Mouse (Mus musculus) MN1 (cell line): ENCODE data around the gene Olfr57.
"Not testable (repeated sequence)": the region's sequence is repeated elsewhere in the genome, so short reads cannot be mapped to it uniquely, and the experiment has no call there.

Source experiments
- DNase-seq: peaks from one replicate; pipeline ENCODE4 v3.0.0-alpha.2; 2016; ENCODE audit warnings: low spot score

Gene Olfr57

GRCm38 (mm10) chr10:79028441-79028840 lies at the start of gene Olfr57:
Olfr57 (plus strand) TSS chr10:79028741.
- no peak for DNase-seq

- DNase-seq = no peak
These were observed 47.8 kb upstream of the Olfr57 start, which contains the start of gene Olfr1352 for GRCm38 (mm10) chr10:78980750-78981149. Olfr1352 (plus strand) TSS chr10:78981050.

- DNase-seq = no peak
These were observed 16.4 kb upstream of the Olfr57 start, which contains the start of gene Olfr1351 for GRCm38 (mm10) chr10:79012172-79012571. Olfr1351 (plus strand) TSS chr10:79012472.

GRCm38 (mm10) chr10:79042457-79042856 lies 13.9 kb downstream of the Olfr57 start:
- DNase-seq = not testable (repeated sequence)

GRCm38 (mm10) chr10:79057370-79057769 lies 28.8 kb downstream of the Olfr57 start:
- not testable (repeated sequence) for DNase-seq
